Mouse (Mus musculus) ES-Bruce4 (cell line): ENCODE results near the gene Polr3e.
"Not testable (repeated sequence)": the region's sequence is repeated elsewhere in the genome, so short reads cannot be mapped to it uniquely, and the experiment has no call there.

Source experiments
- CTCF ChIP-seq: IDR thresholded peaks from one replicate; pipeline ENCODE4 v1.8.1; 2011; ENCODE audit warnings: low read depth, low read length
- EP300 ChIP-seq: IDR thresholded peaks from 2 replicates; pipeline ENCODE4 v1.6.1; 2011; ENCODE audit warnings: low read depth, low read length; ENCODE audit not compliant: insufficient read depth
- POLR2A ChIP-seq: IDR thresholded peaks from one replicate; pipeline ENCODE4 v1.8.1; 2011; ENCODE audit warnings: low read length; ENCODE audit not compliant: insufficient read depth

DNA sequence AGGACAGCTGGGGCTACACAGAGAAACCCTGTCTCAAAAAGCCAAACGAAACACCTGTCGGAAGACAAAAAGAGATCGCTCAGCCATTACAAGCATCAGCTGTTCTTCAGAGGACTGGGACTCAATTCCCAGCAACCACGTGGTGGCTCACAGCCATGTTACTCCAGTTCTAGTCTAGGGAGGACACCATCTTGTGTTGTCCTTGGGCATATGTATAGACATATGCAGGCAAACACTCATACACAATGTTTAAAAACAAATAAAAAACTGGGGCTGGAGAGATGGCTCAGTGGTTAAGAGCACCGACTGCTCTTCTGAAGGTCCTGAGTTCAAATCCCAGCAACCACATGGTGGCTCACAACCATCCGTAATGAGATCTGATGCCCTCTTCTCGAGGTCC is 36.0 kb downstream of the Polr3e start:
- TF ChIP-seq CTCF, POLR2A, EP300: not testable (repeated sequence)
